Mouse (Mus musculus): ENCODE data around the gene Odam.

Gene Odam

DNA sequence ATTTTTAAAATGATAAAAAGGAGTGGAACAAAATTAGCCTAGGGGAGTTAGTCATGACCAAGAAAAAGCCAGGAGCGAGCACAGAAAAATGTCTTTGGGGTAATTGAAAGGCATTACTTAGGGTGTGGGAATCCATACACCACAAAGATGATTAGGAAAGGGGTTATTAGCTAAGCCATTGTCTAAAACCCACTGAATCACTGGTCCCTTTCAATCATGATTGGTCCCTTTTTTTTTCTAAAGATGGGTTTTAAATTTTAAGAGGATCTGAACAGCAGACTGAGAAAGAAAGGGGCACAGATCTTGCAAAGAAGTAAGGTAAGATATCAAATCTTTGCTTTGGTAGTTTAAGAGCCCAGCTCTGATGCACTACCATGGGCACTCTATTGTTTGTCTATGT is at the start of gene Odam:
Gene Odam, plus strand, starts transcription at position 301 of the 400 bp plus-strand sequence.
- DNase-seq (ENCODE audit: low spot score): no peak

DNA sequence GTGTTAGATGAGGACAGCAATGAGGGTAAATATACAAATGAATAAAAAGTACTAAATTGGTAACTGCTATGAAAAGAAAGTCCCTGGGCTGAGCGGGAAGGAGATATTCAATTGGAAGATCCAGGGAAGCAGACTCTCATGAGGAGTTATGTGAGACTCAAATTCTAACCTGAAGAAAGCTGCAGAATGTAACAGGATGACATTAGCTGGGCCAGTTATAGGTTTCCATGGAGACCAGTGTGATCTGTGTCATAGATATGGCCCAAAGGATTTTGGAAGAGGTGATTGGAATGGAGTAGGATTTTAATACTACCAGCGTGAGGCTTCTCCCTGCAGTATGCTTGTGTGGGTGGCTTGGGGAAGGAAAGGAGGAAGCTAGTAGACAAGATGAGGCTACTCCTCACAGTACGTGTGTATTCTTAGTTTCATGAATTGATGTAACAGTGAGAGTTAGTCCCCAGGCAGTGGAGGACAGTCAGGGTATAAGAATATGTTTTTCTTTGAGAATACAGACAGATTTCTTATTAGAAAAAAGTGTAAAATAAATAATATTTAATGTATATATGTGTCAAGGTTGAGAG is 29.6 kb upstream of the Odam start:
- DNase-seq (ENCODE audit: low spot score): no peak

DNA sequence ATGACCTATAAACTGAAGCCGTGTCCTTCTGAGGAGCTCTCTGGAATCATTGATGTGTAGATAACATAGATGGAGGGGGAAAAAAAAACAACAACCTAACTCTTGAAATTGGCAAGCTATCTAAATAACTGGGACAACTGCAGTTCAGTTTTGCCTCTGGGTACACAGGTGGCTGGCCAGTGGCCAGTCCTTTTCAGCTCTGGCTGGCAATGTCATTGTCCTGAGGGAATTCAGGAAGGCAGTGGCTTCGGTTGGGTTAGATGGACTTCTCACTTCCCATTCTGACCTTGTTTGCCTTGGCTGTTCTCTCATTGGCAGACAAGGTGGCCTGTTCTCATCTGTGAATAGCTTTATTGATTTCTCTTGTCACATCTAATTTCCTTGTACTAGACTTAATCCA is 14.7 kb upstream of the Odam start:
- no peak for DNase-seq (ENCODE audit: low spot score)

DNA sequence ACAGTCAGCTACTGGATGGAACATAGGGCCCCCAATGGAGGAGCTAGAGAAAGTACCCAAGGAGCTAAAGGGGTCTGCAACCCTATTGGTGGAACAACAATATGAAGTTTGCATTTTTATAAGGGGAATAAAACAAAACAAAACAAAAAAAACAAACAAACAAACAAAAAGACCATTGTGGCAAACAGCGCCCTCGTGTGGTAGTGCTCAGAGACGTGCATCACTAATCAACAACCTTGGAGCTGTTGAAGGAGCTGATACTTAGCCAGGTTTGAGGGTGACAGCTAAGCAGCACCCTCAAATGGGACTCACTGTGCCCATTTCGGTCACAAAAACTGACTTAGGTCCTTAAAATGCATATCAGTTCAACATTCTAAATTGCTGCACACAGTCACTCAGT is 13.4 kb upstream of the Odam start:
- DNase-seq (ENCODE audit: low spot score): no peak

DNA sequence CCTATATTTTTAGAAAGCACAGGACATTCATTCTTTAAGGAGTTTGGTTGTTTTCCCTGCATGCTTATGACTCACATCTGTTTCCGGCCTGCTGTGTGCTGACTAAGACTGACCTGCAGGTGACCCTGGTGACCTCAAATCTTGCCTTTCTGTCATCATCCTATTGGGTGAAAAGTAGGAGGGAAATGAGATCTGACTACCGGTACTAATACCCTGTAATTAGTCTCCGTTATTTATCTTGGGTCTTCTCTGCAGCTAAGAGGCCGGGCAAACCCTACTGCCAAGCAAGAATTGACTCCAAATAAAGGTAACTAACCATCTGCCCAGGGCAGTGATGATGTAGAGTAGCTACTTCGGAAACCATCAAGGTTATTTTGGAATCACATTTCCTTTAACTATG is 40.5 kb downstream of the Odam start, which contains the start of gene Csn3:
Gene Csn3, plus strand, starts transcription at position 208 of the 400 bp plus-strand sequence.
- no peak for DNase-seq (ENCODE audit: low spot score)

DNA sequence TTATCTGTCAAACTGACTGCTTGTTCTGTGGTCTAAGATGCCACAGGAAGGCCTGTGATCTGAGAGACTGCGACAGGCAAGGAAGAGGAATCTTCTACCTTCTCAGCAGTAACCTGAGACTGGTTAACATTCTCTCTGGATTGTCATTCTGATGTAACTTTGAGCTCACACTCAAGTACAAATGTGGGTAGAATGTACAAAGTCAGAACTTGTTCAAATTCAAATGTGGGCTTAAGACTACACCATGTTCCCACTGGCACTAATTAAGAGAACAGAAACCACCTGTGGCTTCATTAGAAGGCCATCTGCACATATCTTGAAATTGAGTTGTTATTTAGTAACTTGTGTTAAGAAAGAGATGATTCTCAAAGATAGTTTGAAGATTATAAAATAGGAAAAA is 46.8 kb downstream of the Odam start:
- DNase-seq (ENCODE audit: low spot score): no peak

DNA sequence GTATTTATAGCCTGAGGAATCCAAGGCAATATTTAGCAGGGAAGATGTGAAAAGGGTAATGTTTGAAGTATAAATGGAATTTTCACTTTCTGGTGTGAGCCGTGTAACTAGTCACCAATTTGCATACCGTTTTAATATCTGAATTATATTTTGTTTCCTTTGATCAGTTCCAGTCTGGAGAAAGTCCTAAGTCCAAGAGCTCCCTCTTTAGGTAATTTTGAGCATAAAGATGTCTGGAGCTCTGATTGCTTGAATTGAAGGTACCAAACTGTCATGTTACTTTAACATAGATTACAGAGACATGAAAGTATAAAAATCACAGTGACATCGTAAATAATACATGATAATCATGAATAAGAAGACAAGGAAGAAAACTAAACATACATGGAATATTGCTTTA is 55.9 kb downstream of the Odam start:
- no peak for DNase-seq (ENCODE audit: low spot score)

DNA sequence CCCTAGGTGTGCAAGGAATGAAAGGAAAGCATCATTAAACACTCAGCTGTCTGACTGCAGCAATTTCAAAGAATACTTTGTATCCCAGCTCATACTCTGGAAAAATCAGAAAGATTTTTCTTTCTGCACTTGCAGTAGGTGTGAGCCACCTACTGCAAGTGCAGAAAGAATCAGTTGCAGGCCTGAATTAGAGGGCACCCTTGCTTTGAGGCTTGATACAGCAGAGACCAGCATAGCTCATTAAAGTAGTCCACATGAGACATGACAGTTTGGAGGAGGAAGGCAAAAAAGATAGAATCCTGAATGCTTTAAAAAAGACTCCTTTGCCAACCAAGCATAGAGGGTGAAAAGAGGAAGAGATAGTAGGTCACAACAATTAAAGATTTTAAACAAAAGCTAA is 57.7 kb downstream of the Odam start:
- no peak for DNase-seq (ENCODE audit: low spot score)

All from lung, postnatal 25 days (tissue).